Mouse (Mus musculus) spleen, adult 2 months (tissue): ENCODE measurements around the gene Ninj2.

Experiments used
- CTCF ChIP-seq: fragments of 200-500 bp; IDR thresholded peaks from 2 replicates; pipeline ENCODE4 v1.5.1; 2011; ENCODE audit warnings: mild to moderate bottlenecking, inconsistent platforms; ENCODE audit not compliant: insufficient read depth, insufficient read length, insufficient replicate concordance; ENCODE audit errors: extremely low read depth
- POLR2A ChIP-seq: fragments of 200-500 bp; IDR thresholded peaks from 2 replicates; pipeline ENCODE4 v1.6.1; 2011; ENCODE audit warnings: low read depth, low read length, inconsistent platforms

DNA sequence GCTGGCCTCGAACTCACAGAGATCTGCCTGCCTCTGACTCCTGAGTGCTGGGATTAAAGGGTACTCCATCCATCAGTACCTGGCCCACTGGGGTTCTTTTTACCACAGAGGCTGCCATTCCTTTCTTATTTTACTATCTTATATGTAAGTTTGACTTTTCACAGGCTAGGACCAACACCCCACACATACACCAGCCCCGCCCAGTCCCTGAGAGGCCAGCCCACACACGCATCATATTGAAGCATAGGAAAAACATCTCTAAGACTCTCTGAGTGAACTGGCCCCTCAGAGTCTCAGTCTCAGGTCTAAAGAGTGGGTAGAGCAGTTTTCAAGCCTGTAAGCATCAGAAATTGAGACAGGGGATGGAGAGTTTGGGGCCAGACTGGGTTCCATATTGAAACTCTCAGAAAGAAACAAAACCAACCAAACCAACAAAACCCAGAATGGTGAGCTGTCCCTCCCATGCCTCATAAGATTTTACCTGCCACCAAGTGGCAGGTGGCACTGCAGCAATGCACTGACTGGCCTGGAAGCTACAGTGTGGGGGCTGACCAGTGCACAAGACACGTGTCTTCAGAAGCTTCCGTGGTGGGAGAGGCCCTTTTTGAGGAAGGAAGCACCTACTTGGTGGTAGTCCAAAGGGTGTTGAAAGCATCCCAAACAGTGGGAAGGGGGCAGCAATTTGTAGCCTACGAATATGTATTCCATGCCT lies 86.0 kb downstream of the Ninj2 start:
- TF ChIP-seq CTCF (no peak), POLR2A (no peak)
